Mouse (Mus musculus) thymus, adult 2 months (tissue): ENCODE data around the gene Atp2a2. TPM values are rescaled to one million over a fixed set of nuclear protein-coding genes. Genes with fewer than 3 reads are reported as not detected.
"Not testable (repeated sequence)": the region's sequence is repeated elsewhere in the genome, so short reads cannot be mapped to it uniquely, and the experiment has no call there.

Experiments used
- DNase-seq: peaks from one replicate; pipeline ENCODE4 v3.0.0; 2021
- H3K27ac ChIP-seq: fragments of 200-500 bp; 2 replicates; pipeline ENCODE4 v1.5.1; 2012; ENCODE audit warnings: low read length, control low read depth; ENCODE audit not compliant: control insufficient read depth, insufficient read depth
- H3K27me3 ChIP-seq: fragments of 200-500 bp; 2 replicates; pipeline ENCODE4 v1.6.1; 2012; ENCODE audit warnings: mild to moderate bottlenecking, low read length, moderate library complexity, mixed read lengths; ENCODE audit not compliant: control insufficient read depth, insufficient read depth
- H3K36me3 ChIP-seq: fragments of 200-500 bp; 2 replicates; pipeline ENCODE4 v1.6.1; 2012; ENCODE audit warnings: mild to moderate bottlenecking, low read length, moderate library complexity; ENCODE audit not compliant: control insufficient read depth, insufficient read depth
- H3K4me1 ChIP-seq: fragments of 200-500 bp; replicated peaks from 2 replicates; pipeline ENCODE4 v1.6.1; 2012; ENCODE audit warnings: low read length; ENCODE audit not compliant: control insufficient read depth, insufficient read depth
- H3K4me3 ChIP-seq: fragments of 200-500 bp; 2 replicates; pipeline ENCODE4 v1.5.1; 2012; ENCODE audit warnings: mild to moderate bottlenecking, low read length, control low read depth, moderate library complexity; ENCODE audit not compliant: control insufficient read depth, insufficient read depth
- CTCF ChIP-seq: fragments of 200-500 bp; IDR thresholded peaks from 2 replicates; pipeline ENCODE4 v1.5.1; 2012; ENCODE audit warnings: mild to moderate bottlenecking, control low read depth, low read length, moderate library complexity, borderline replicate concordance; ENCODE audit not compliant: control insufficient read depth, poor library complexity, insufficient read depth; ENCODE audit errors: extremely low read depth
- POLR2A ChIP-seq: fragments of 200-500 bp; IDR thresholded peaks from 2 replicates; pipeline ENCODE4 v1.6.1; 2012; ENCODE audit warnings: mild to moderate bottlenecking, low read length, control low read depth, moderate library complexity; ENCODE audit not compliant: control insufficient read depth, poor library complexity, insufficient read depth; ENCODE audit errors: extremely low read depth
- WGBS: fragments of 180-500 bp; shearing (Covaris S2); methylation state at CpG from one replicate; pipeline ENCODE4 v1.1.7; 2018; 5-methylcytosine and 5-hydroxymethylcytosine counted together
- polyA plus RNA-seq: library from polyadenylated mRNA; depleted of rRNA; stranded (reverse); fragments of >200 nt; gene quantifications from 2 replicates; pipeline ENCODE4 v1.2.3, GENCODE M21; 2012

The Atp2a2 gene
- polyA plus RNA-seq, 1 experiment = 175 TPM

- Histone ChIP-seq H3K4me3 (peak overlapping the region; percentile 88), H3K4me1 (peaks cover 13% of the 10 kb centered on the region), H3K27me3 (no peaks in the 10 kb centered on the region), H3K36me3 (no peaks in the 10 kb centered on the region), H3K27ac (peak overlapping the region; percentile 60; the same call in 1 of the 2 replicates)
- WGBS = under 1% methylated on average over 73 of the region's 73 CpGs
- peak; percentile 92 for DNase-seq
- TF ChIP-seq POLR2A = peak; percentile 41; the same call in 1 of the 2 replicates
- peak; percentile 50; the same call in 1 of the 2 replicates for TF ChIP-seq CTCF
These were observed 79.7 kb downstream of the Atp2a2 start for GRCm38 (mm10) chr5:122422071-122422964.

GRCm38 (mm10) chr5:122421271-122422068, 80.6 kb downstream of the Atp2a2 start, which contains the start of gene Anapc7:
Gene Anapc7 (plus strand): TSS chr5:122421693.
- Histone ChIP-seq H3K4me1 (peaks cover 13% of the 10 kb centered on the region), H3K36me3 (no peaks in the 10 kb centered on the region), H3K27me3 (no peaks in the 10 kb centered on the region), H3K27ac (peak within 1 kb of the TSS; percentile 60; the same call in 1 of the 2 replicates), H3K4me3 (peak within 1 kb of the TSS; percentile 88)
- DNase-seq = no peak
- TF ChIP-seq POLR2A = no peak
- 20% methylated on average over 17 of the region's 17 CpGs for WGBS

- not testable (repeated sequence) for H3K27me3 ChIP-seq, H3K4me3 ChIP-seq, H3K36me3 ChIP-seq, H3K27ac ChIP-seq, DNase-seq
- 64% methylated on average over 4 of the region's 4 CpGs for WGBS
- peaks cover 13% of the 10 kb centered on the region for H3K4me1 ChIP-seq
These were observed 81.3 kb downstream of the Atp2a2 start for GRCm38 (mm10) chr5:122420676-122421075.

- TF ChIP-seq CTCF (no peak), POLR2A (no peak)
- DNase-seq = no peak
- Histone ChIP-seq H3K4me3 (no peak overlapping the region), H3K27ac (no peak overlapping the region), H3K36me3 (no peaks in the 10 kb centered on the region; the same call in 1 of the 2 replicates), H3K27me3 (no peaks in the 10 kb centered on the region), H3K4me1 (no peaks in the 10 kb centered on the region)
- WGBS = 95% methylated on average over 12 of the region's 12 CpGs
These were observed 86.6 kb downstream of the Atp2a2 start for GRCm38 (mm10) chr5:122415465-122415864.

GRCm38 (mm10) chr5:122414351-122414750, 87.7 kb downstream of the Atp2a2 start:
- no peak for DNase-seq
- 95% methylated on average over 5 of the region's 5 CpGs for WGBS
- no peak for TF ChIP-seq CTCF
- no peak for TF ChIP-seq POLR2A
- Histone ChIP-seq H3K27ac (no peak overlapping the region), H3K4me1 (no peaks in the 10 kb centered on the region), H3K27me3 (no peaks in the 10 kb centered on the region), H3K4me3 (no peak overlapping the region), H3K36me3 (peaks cover 11% of the 10 kb centered on the region)

- H3K36me3 ChIP-seq = peaks cover 14% of the 10 kb centered on the region
These were observed 89.2 kb downstream of the Atp2a2 start for GRCm38 (mm10) chr5:122412826-122413225.

More at GRCm38 (mm10) chr5:122412826-122413225, 89.2 kb downstream of the Atp2a2 start:
- 83% methylated on average over 6 of the region's 6 CpGs for WGBS
- Histone ChIP-seq H3K27ac (no peak overlapping the region), H3K4me3 (no peak overlapping the region), H3K4me1 (no peaks in the 10 kb centered on the region), H3K27me3 (no peaks in the 10 kb centered on the region)
- TF ChIP-seq POLR2A (no peak), CTCF (no peak)
- DNase-seq = no peak
